Mouse (Mus musculus): Measurements from ENCODE around the gene Fsd1. TPM values are rescaled to one million over a fixed set of nuclear protein-coding genes. Genes with fewer than 3 reads are reported as not detected.

Gene Fsd1
- polyA plus RNA-seq, 1 experiment from 2014 or later = 13.7 TPM

- H3K9ac ChIP-seq (replicated peaks; ENCODE audit: low read depth, low read length) = no peak within 1 kb of the TSS
- WGBS = 73% methylated on average over 6 of the region's 6 CpGs
- no peaks in the 10 kb centered on the region; the same call in 1 of the 2 replicates for H3K27me3 ChIP-seq (ENCODE audit: control insufficient read depth, insufficient read depth, low read length)
- no peaks in the 10 kb centered on the region for H3K9me3 ChIP-seq (ENCODE audit: control insufficient read depth, low read depth, low read length)
- no peak within 1 kb of the TSS for H3K4me2 ChIP-seq (replicated peaks; ENCODE audit: low read depth, low read length)
- H3K4me3 ChIP-seq (ENCODE audit: low read depth, low read length) = no peak within 1 kb of the TSS
- no peak within 1 kb of the TSS for H3K27ac ChIP-seq (ENCODE audit: low read length)
- no peak for ATAC-seq (ENCODE audit: insufficient number of reproducible peaks, insufficient read depth, low FRiP score, low read depth)
- H3K36me3 ChIP-seq (ENCODE audit: control insufficient read depth, insufficient read depth, low read length) = no peaks in the 10 kb centered on the region
- 0 out of 2 replicates have a peak, but pooled peaks cover 2% of the 10 kb centered on the region for H3K4me1 ChIP-seq (ENCODE audit: control insufficient read depth, insufficient read depth, low read length)
Observed at GRCm38 (mm10) chr17:55952447-55953027, 33.8 kb upstream of the Fsd1 start, which contains the start of gene Ebi3. TSS of gene Ebi3 (plus strand) at chr17:55952640.

- WGBS = 79% methylated on average over 6 of the region's 6 CpGs
- ATAC-seq (ENCODE audit: insufficient number of reproducible peaks, insufficient read depth, low FRiP score, low read depth) = no peak
- H3K9ac ChIP-seq (replicated peaks; ENCODE audit: low read depth, low read length) = no peak overlapping the region
Observed at GRCm38 (mm10) chr17:55953751-55954150, 32.6 kb upstream of the Fsd1 start.

GRCm38 (mm10) chr17:55954229-55954628, 32.1 kb upstream of the Fsd1 start:
- Histone ChIP-seq H3K4me1 (ENCODE audit: control insufficient read depth, insufficient read depth, low read length) (peaks cover 9% of the 10 kb centered on the region; the same call in 1 of the 2 replicates), H3K4me2 (replicated peaks; ENCODE audit: low read depth, low read length) (no peak overlapping the region), H3K4me3 (ENCODE audit: low read depth, low read length) (no peak overlapping the region), H3K27me3 (ENCODE audit: control insufficient read depth, insufficient read depth, low read length) (no peaks in the 10 kb centered on the region; the same call in 1 of the 2 replicates), H3K9ac (replicated peaks; ENCODE audit: low read depth, low read length) (no peak overlapping the region), H3K27ac (ENCODE audit: low read length) (no peak overlapping the region), H3K9me3 (ENCODE audit: control insufficient read depth, low read depth, low read length) (no peaks in the 10 kb centered on the region), H3K36me3 (ENCODE audit: control insufficient read depth, insufficient read depth, low read length) (no peaks in the 10 kb centered on the region)
- WGBS = 34% methylated on average over 16 of the region's 16 CpGs
- ATAC-seq (ENCODE audit: insufficient number of reproducible peaks, insufficient read depth, low FRiP score, low read depth) = no peak

More at GRCm38 (mm10) chr17:55953751-55954150, 32.6 kb upstream of the Fsd1 start:
- Histone ChIP-seq H3K36me3 (ENCODE audit: control insufficient read depth, insufficient read depth, low read length) (no peaks in the 10 kb centered on the region), H3K4me1 (ENCODE audit: control insufficient read depth, insufficient read depth, low read length) (peaks cover 9% of the 10 kb centered on the region; the same call in 1 of the 2 replicates), H3K4me2 (replicated peaks; ENCODE audit: low read depth, low read length) (no peak overlapping the region), H3K27ac (ENCODE audit: low read length) (no peak overlapping the region), H3K27me3 (ENCODE audit: control insufficient read depth, insufficient read depth, low read length) (no peaks in the 10 kb centered on the region; the same call in 1 of the 2 replicates), H3K4me3 (ENCODE audit: low read depth, low read length) (no peak overlapping the region), H3K9me3 (ENCODE audit: control insufficient read depth, low read depth, low read length) (no peaks in the 10 kb centered on the region)

- peak overlapping the region; percentile 36 for H3K4me3 ChIP-seq (ENCODE audit: low read depth, low read length)
- no peak overlapping the region for H3K27ac ChIP-seq (ENCODE audit: low read length)
- WGBS = 2% methylated on average over 26 of the region's 26 CpGs
- peaks cover 2% of the 10 kb centered on the region; the same call in 1 of the 2 replicates for H3K36me3 ChIP-seq (ENCODE audit: control insufficient read depth, insufficient read depth, low read length)
- H3K4me2 ChIP-seq (replicated peaks; ENCODE audit: low read depth, low read length) = peak overlapping the region; percentile 54
- peak; percentile 21; the same call in 1 of the 2 replicates for ATAC-seq (ENCODE audit: insufficient number of reproducible peaks, insufficient read depth, low FRiP score, low read depth)
- no peak overlapping the region for H3K9ac ChIP-seq (replicated peaks; ENCODE audit: low read depth, low read length)
- H3K4me1 ChIP-seq (ENCODE audit: control insufficient read depth, insufficient read depth, low read length) = peaks cover 9% of the 10 kb centered on the region; the same call in 1 of the 2 replicates
- H3K9me3 ChIP-seq (ENCODE audit: control insufficient read depth, low read depth, low read length) = no peaks in the 10 kb centered on the region
- no peaks in the 10 kb centered on the region; the same call in 1 of the 2 replicates for H3K27me3 ChIP-seq (ENCODE audit: control insufficient read depth, insufficient read depth, low read length)
Observed at GRCm38 (mm10) chr17:55956129-55956528, 30.2 kb upstream of the Fsd1 start.

- Histone ChIP-seq H3K4me1 (ENCODE audit: control insufficient read depth, insufficient read depth, low read length) (peaks cover 9% of the 10 kb centered on the region; the same call in 1 of the 2 replicates), H3K9ac (replicated peaks; ENCODE audit: low read depth, low read length) (no peak overlapping the region), H3K27ac (ENCODE audit: low read length) (no peak overlapping the region), H3K36me3 (ENCODE audit: control insufficient read depth, insufficient read depth, low read length) (peaks cover 5% of the 10 kb centered on the region; the same call in 1 of the 2 replicates), H3K4me3 (ENCODE audit: low read depth, low read length) (peak overlapping the region; percentile 36), H3K27me3 (ENCODE audit: control insufficient read depth, insufficient read depth, low read length) (no peaks in the 10 kb centered on the region; the same call in 1 of the 2 replicates), H3K4me2 (replicated peaks; ENCODE audit: low read depth, low read length) (peak overlapping the region; percentile 54), H3K9me3 (ENCODE audit: control insufficient read depth, low read depth, low read length) (no peaks in the 10 kb centered on the region)
- no peak for ATAC-seq (ENCODE audit: insufficient number of reproducible peaks, insufficient read depth, low FRiP score, low read depth)
- WGBS = 34% methylated on average over 6 of the region's 6 CpGs
Observed at GRCm38 (mm10) chr17:55956591-55956990, 29.7 kb upstream of the Fsd1 start.

- H3K27me3 ChIP-seq (ENCODE audit: control insufficient read depth, insufficient read depth, low read length) = no peaks in the 10 kb centered on the region; the same call in 1 of the 2 replicates
- H3K9ac ChIP-seq (replicated peaks; ENCODE audit: low read depth, low read length) = no peak overlapping the region
- 13% methylated on average over 9 of the region's 9 CpGs for WGBS
- no peak overlapping the region for H3K4me3 ChIP-seq (ENCODE audit: low read depth, low read length)
- no peak for ATAC-seq (ENCODE audit: insufficient number of reproducible peaks, insufficient read depth, low FRiP score, low read depth)
- no peak overlapping the region for H3K4me2 ChIP-seq (replicated peaks; ENCODE audit: low read depth, low read length)
- peaks cover 9% of the 10 kb centered on the region; the same call in 1 of the 2 replicates for H3K4me1 ChIP-seq (ENCODE audit: control insufficient read depth, insufficient read depth, low read length)
- H3K9me3 ChIP-seq (ENCODE audit: control insufficient read depth, low read depth, low read length) = no peaks in the 10 kb centered on the region
- peaks cover 9% of the 10 kb centered on the region; the same call in 1 of the 2 replicates for H3K36me3 ChIP-seq (ENCODE audit: control insufficient read depth, insufficient read depth, low read length)
- H3K27ac ChIP-seq (ENCODE audit: low read length) = no peak overlapping the region
Observed at GRCm38 (mm10) chr17:55957168-55957567, 29.1 kb upstream of the Fsd1 start.

GRCm38 (mm10) chr17:55957726-55958583, 28.4 kb upstream of the Fsd1 start:
- Histone ChIP-seq H3K27me3 (ENCODE audit: control insufficient read depth, insufficient read depth, low read length) (no peaks in the 10 kb centered on the region), H3K9ac (replicated peaks; ENCODE audit: low read depth, low read length) (peak overlapping the region; percentile 29), H3K27ac (ENCODE audit: low read length) (no peak overlapping the region), H3K4me3 (ENCODE audit: low read depth, low read length) (peak overlapping the region; percentile 47), H3K36me3 (ENCODE audit: control insufficient read depth, insufficient read depth, low read length) (peaks cover 9% of the 10 kb centered on the region; the same call in 1 of the 2 replicates), H3K4me2 (replicated peaks; ENCODE audit: low read depth, low read length) (peak overlapping the region; percentile 69), H3K4me1 (ENCODE audit: control insufficient read depth, insufficient read depth, low read length) (peaks cover 9% of the 10 kb centered on the region; the same call in 1 of the 2 replicates), H3K9me3 (ENCODE audit: control insufficient read depth, low read depth, low read length) (no peaks in the 10 kb centered on the region)
- 73% methylated on average over 12 of the region's 13 CpGs for whole genome bisulfite sequencing
- ATAC-seq (ENCODE audit: insufficient number of reproducible peaks, insufficient read depth, low FRiP score, low read depth) = no peak

GRCm38 (mm10) chr17:55958584-55958886, 27.8 kb upstream of the Fsd1 start:
- peak overlapping the region; percentile 29 for H3K9ac ChIP-seq (replicated peaks; ENCODE audit: low read depth, low read length)
- H3K36me3 ChIP-seq (ENCODE audit: control insufficient read depth, insufficient read depth, low read length) = peaks cover 9% of the 10 kb centered on the region; the same call in 1 of the 2 replicates
- ATAC-seq (ENCODE audit: insufficient number of reproducible peaks, insufficient read depth, low FRiP score, low read depth) = no peak
- H3K9me3 ChIP-seq (ENCODE audit: control insufficient read depth, low read depth, low read length) = no peaks in the 10 kb centered on the region
- peaks cover 9% of the 10 kb centered on the region; the same call in 1 of the 2 replicates for H3K4me1 ChIP-seq (ENCODE audit: control insufficient read depth, insufficient read depth, low read length)
- H3K27me3 ChIP-seq (ENCODE audit: control insufficient read depth, insufficient read depth, low read length) = no peaks in the 10 kb centered on the region
- peak overlapping the region; percentile 69 for H3K4me2 ChIP-seq (replicated peaks; ENCODE audit: low read depth, low read length)
- H3K27ac ChIP-seq (ENCODE audit: low read length) = peak overlapping the region; percentile 97
- H3K4me3 ChIP-seq (ENCODE audit: low read depth, low read length) = peak overlapping the region; percentile 47
- WGBS = 28% methylated on average over 2 of the region's 2 CpGs

Measured in stomach, embryonic 14.5 days (tissue).